Mouse (Mus musculus): ENCODE data around the gene Dus3l. TPM values are rescaled to one million over a fixed set of nuclear protein-coding genes. Genes with fewer than 3 reads are reported as not detected.
A peak's percentile ranks its signal among the peaks of the same experiment; 100 is the strongest.

Gene Dus3l
- polyA plus RNA-seq, 1 experiment: 81.7 TPM

GRCm38 (mm10) chr17:56751404-56752072, 13.0 kb upstream of the Dus3l start:
- Histone ChIP-seq H3K4me3 (replicated peaks; ENCODE audit: extremely low read depth, low read depth, low read length) (peak overlapping the region; percentile 7), H3K4me1 (ENCODE audit: control insufficient read depth, insufficient read depth, low read length) (no peaks in the 10 kb centered on the region)
- TF ChIP-seq POLR2A (IDR thresholded peaks at IDR 0.05; ENCODE audit: borderline replicate concordance, extremely low read depth, low read depth, low read length): peak; percentile 50; the same call in 1 of the 2 replicates
- no peak for TF ChIP-seq CTCF (IDR thresholded peaks at IDR 0.05; ENCODE audit: insufficient read depth, low read length)
- no peak for DNase-seq
- 41% methylated on average over 71 of the region's 71 CpGs for WGBS

GRCm38 (mm10) chr17:56753452-56753851, 11.1 kb upstream of the Dus3l start:
- DNase-seq: no peak
- no peaks in the 10 kb centered on the region; the same call in 1 of the 2 replicates for H3K4me1 ChIP-seq (ENCODE audit: control insufficient read depth, insufficient read depth, low read length)
- WGBS: 20% methylated on average over 15 of the region's 15 CpGs
- TF ChIP-seq CTCF (IDR thresholded peaks at IDR 0.05; ENCODE audit: insufficient read depth, low read length): no peak
- no peak for TF ChIP-seq POLR2A (IDR thresholded peaks at IDR 0.05; ENCODE audit: borderline replicate concordance, extremely low read depth, low read depth, low read length)
- H3K4me3 ChIP-seq (replicated peaks; ENCODE audit: extremely low read depth, low read depth, low read length): no peak overlapping the region

- no peak for TF ChIP-seq POLR2A (IDR thresholded peaks at IDR 0.05; ENCODE audit: borderline replicate concordance, extremely low read depth, low read depth, low read length)
- no peak for TF ChIP-seq CTCF (IDR thresholded peaks at IDR 0.05; ENCODE audit: insufficient read depth, low read length)
- no peak for DNase-seq
- H3K4me1 ChIP-seq (ENCODE audit: control insufficient read depth, insufficient read depth, low read length): no peaks in the 10 kb centered on the region; the same call in 1 of the 2 replicates
- 17% methylated on average over 36 of the region's 36 CpGs for WGBS
- H3K4me3 ChIP-seq (replicated peaks; ENCODE audit: extremely low read depth, low read depth, low read length): no peak overlapping the region
Measured at GRCm38 (mm10) chr17:56754271-56755185, 10.0 kb upstream of the Dus3l start.

GRCm38 (mm10) chr17:56756703-56757399, 7.7 kb upstream of the Dus3l start:
- no peaks in the 10 kb centered on the region; the same call in 1 of the 2 replicates for H3K4me1 ChIP-seq (ENCODE audit: control insufficient read depth, insufficient read depth, low read length)
- 1% methylated on average over 51 of the region's 51 CpGs for WGBS
- TF ChIP-seq POLR2A (IDR thresholded peaks at IDR 0.05; ENCODE audit: borderline replicate concordance, extremely low read depth, low read depth, low read length): no peak
- TF ChIP-seq CTCF (IDR thresholded peaks at IDR 0.05; ENCODE audit: insufficient read depth, low read length): no peak
- H3K4me3 ChIP-seq (replicated peaks; ENCODE audit: extremely low read depth, low read depth, low read length): no peak overlapping the region
- peak; percentile 41 for DNase-seq

GRCm38 (mm10) chr17:56757416-56758123, 7.0 kb upstream of the Dus3l start, which contains the start of gene Nrtn:
Gene Nrtn (minus strand): TSS chr17:56757530.
- DNase-seq: peak; percentile 90
- WGBS: under 1% methylated on average over 29 of the region's 48 CpGs
- H3K4me1 ChIP-seq (ENCODE audit: control insufficient read depth, insufficient read depth, low read length): peaks cover 3% of the 10 kb centered on the region
- TF ChIP-seq CTCF (IDR thresholded peaks at IDR 0.05; ENCODE audit: insufficient read depth, low read length) (no peak), POLR2A (IDR thresholded peaks at IDR 0.05; ENCODE audit: borderline replicate concordance, extremely low read depth, low read depth, low read length) (peak; percentile 37; the same call in 1 of the 2 replicates)
- no peak within 1 kb of the TSS for H3K4me3 ChIP-seq (replicated peaks; ENCODE audit: extremely low read depth, low read depth, low read length)

GRCm38 (mm10) chr17:56758132-56758531, 6.4 kb upstream of the Dus3l start:
- 5% methylated on average over 12 of the region's 12 CpGs for WGBS
- DNase-seq: peak; percentile 65
- no peak for TF ChIP-seq POLR2A (IDR thresholded peaks at IDR 0.05; ENCODE audit: borderline replicate concordance, extremely low read depth, low read depth, low read length)
- TF ChIP-seq CTCF (IDR thresholded peaks at IDR 0.05; ENCODE audit: insufficient read depth, low read length): 0 out of 2 replicates have a peak, but pooled peaks have one; percentile 14
- Histone ChIP-seq H3K4me3 (replicated peaks; ENCODE audit: extremely low read depth, low read depth, low read length) (no peak overlapping the region), H3K4me1 (ENCODE audit: control insufficient read depth, insufficient read depth, low read length) (peaks cover 3% of the 10 kb centered on the region)

- H3K4me1 ChIP-seq (ENCODE audit: control insufficient read depth, insufficient read depth, low read length): peaks cover 7% of the 10 kb centered on the region
- DNase-seq: no peak
- 60% methylated on average over 7 of the region's 7 CpGs for WGBS
- no peak overlapping the region for H3K4me3 ChIP-seq (replicated peaks; ENCODE audit: extremely low read depth, low read depth, low read length)
- TF ChIP-seq POLR2A (IDR thresholded peaks at IDR 0.05; ENCODE audit: borderline replicate concordance, extremely low read depth, low read depth, low read length): no peak
- TF ChIP-seq CTCF (IDR thresholded peaks at IDR 0.05; ENCODE audit: insufficient read depth, low read length): no peak
Measured at GRCm38 (mm10) chr17:56759261-56759660, 5.3 kb upstream of the Dus3l start.

- Histone ChIP-seq H3K4me1 (ENCODE audit: control insufficient read depth, insufficient read depth, low read length) (peaks cover 7% of the 10 kb centered on the region), H3K4me3 (replicated peaks; ENCODE audit: extremely low read depth, low read depth, low read length) (no peak overlapping the region)
- no peak for DNase-seq
- 56% methylated on average over 3 of the region's 3 CpGs for WGBS
- TF ChIP-seq CTCF (IDR thresholded peaks at IDR 0.05; ENCODE audit: insufficient read depth, low read length) (no peak), POLR2A (IDR thresholded peaks at IDR 0.05; ENCODE audit: borderline replicate concordance, extremely low read depth, low read depth, low read length) (no peak)
Measured at GRCm38 (mm10) chr17:56761077-56761476, 3.5 kb upstream of the Dus3l start.

Data from lung, adult 2 months (tissue).